Mouse (Mus musculus): ENCODE results near the gene Abhd4.

Gene Abhd4

DNA sequence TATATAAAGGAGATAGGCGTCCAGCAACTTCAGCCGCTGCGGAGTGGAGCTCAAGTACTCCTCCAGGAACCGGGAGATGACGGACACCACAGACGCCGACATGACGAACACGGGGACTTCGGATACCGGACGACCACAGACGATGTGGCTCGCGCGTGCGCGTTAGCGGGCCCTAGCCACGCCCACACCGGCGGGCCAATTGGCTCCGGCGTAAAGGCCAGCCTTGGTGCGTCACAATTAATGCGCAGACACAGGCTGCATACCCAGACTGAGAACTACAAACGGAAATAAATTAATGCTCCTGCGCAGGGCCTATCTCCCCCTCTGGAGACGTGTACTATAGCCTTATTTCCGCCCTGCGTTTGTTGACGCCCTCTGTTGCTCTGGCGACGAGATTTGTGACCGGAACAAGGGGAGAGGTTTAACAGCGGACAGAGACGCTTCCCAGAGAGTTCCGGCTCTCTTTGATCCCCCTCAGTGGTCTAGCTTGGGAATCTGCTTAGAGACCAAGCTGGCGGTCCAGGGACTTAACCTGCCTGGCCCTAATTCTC lies at the start of gene Abhd4, which contains the start of gene Dad1:
TSS of gene Abhd4 (plus strand) at position 448 of the 551 bp plus-strand sequence.
TSS of gene Dad1 (minus strand) at position 364 of the 551 bp plus-strand sequence.
- peak; percentile 99 for DNase-seq

- no peak for DNase-seq
These were observed 49.7 kb upstream of the Abhd4 start for GRCm38 (mm10) chr14:54204311-54204710.

DNA sequence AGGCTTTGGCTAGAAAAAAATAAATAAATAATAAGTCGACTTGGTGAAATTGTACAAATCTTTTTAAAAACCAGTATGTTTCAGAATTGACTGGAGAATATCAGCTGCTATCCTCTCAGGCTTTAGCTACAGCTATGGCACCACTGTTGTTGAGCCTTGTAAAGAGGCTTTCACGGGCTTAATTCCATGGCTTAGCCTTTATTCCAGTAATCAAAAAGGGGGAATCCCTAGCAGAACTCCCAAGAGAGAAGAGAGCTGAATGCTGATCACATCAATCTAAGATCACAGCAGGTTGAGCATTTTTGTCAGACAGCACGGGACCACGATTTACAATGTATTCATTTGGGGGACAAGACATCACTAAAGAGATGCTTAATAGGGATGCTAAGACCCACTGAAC lies 49.2 kb upstream of the Abhd4 start:
- DNase-seq: no peak

DNA sequence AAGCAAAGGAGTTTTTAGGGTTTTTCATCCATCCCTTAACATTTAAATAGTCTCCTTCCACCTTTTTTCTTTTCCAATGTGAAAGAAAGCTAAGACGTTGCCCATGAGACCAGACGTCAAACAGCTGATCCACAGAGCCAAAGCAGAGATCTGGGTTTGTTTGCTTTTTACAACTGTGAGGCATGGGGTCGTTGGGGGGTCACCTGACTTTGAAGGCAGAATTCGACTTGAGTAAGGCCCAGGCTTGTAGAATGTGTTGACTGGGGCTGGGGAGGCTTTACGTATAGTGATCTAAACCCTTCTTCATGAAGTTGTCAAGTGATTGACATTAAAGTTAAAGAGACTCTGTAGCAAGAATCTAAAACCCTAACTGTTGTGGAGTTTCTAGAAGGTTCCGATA lies 48.1 kb upstream of the Abhd4 start:
- DNase-seq: no peak

GRCm38 (mm10) chr14:54206309-54206708 lies 47.7 kb upstream of the Abhd4 start:
- no peak for DNase-seq

DNA sequence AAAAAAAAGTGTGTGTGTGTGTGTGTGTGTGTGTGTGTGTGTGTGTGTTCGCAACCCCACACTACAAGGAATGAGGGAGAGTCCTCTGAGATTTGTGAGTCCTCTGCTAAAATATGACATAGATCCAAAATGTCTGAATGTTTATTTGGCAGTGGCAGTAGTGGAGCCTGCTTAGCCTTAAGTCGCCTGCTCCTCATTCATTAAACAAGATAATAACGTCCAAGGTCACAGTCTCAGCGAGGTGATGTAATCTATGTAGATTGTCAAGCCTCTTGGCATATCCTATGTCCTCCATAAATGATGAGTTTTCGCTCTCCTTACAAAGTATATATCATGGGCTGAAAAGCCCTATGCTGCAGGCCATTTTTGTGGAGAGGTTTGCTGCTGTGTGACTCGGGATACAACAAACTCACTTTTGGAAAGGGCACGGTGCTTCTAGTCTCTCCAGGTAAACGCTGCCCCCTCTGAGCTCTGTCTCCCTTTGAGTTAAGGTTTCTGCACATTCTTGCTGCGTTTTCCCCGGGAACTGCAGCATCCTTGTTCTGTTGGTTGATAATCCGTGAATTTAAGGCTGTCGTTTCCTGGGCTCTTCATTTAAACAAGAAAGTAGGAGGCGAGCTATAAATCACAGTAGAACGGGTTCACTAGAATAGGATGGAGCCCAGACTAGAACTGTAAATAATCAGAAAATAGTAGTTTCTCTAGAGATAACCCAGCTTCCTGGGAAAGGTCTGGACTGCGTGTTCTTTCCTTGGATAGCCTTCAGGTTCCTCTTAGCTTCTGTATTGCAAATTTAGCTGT lies 47.0 kb upstream of the Abhd4 start:
- no peak for DNase-seq

GRCm38 (mm10) chr14:54207924-54208323 lies 46.1 kb upstream of the Abhd4 start:
- no peak for DNase-seq

GRCm38 (mm10) chr14:54208741-54209140 lies 45.2 kb upstream of the Abhd4 start:
- no peak for DNase-seq

DNA sequence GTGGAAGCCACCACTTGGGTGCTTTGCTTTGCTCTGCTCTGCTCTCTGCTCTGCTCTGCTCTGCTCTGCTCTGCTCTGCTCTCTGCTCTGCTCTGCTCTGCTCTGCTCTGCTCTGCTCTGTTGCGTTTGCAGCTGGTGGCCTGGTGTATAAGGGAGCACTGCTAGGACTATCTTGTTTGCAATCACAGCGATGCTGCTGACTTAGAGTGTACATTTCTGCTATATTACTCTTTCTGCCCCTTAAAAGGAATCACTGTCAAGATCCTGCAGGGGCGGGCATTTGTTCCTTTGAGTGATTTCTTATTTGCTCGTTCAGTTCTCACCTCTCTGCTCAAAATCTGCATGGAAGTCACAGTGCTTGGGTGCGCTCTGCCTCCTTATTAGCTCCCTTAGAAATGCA lies 44.1 kb upstream of the Abhd4 start:
- no peak for DNase-seq

- no peak for DNase-seq
These were observed 43.6 kb upstream of the Abhd4 start for GRCm38 (mm10) chr14:54210401-54210800.

GRCm38 (mm10) chr14:54211199-54211598 lies 42.8 kb upstream of the Abhd4 start:
- DNase-seq: no peak

GRCm38 (mm10) chr14:54211755-54212154 lies 42.2 kb upstream of the Abhd4 start:
- DNase-seq: no peak

- DNase-seq: no peak
These were observed 40.3 kb upstream of the Abhd4 start for GRCm38 (mm10) chr14:54213734-54214133.

DNA sequence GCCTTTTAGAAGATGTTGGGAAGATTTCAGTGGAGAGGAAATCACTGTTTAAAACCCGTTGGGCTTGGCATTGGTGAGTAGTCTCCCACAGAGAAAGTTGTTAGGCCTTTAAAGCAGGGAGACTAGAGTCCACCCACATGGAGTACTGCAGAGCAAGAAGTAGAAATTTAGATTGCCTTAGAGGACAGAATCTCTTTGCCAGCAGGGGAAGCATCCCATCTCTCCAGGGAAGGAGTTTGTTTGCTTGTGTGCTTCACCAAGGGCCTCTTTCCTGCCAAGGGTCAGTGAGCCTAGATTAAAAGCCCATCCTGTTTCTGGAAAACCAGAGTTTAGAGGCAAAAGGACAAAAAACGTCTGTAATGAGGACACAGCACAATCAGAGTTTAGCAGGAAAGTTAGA lies 39.5 kb upstream of the Abhd4 start:
- DNase-seq: peak; percentile 29

- DNase-seq: peak; percentile 32
These were observed 39.1 kb upstream of the Abhd4 start for GRCm38 (mm10) chr14:54214901-54215300.

DNA sequence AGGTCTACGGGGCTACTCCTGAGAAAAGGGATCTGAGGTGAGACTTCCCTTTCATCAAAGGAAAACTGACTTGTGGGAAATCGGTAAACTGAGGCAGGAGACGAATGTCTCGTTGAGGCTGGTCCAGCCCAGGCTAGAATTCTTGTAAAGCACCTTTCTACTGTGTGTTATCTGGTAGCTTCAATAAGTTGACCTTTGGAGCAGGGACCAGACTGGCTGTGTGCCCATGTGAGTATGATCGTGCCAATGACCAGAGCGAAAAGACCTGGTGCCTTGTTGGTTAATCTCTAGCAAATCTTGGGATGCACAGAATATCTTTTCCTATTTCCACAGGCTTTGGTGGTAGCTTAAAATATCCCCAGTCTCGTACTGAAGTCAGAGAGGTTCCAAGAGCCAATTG lies 37.9 kb upstream of the Abhd4 start:
- DNase-seq: peak; percentile 58

DNA sequence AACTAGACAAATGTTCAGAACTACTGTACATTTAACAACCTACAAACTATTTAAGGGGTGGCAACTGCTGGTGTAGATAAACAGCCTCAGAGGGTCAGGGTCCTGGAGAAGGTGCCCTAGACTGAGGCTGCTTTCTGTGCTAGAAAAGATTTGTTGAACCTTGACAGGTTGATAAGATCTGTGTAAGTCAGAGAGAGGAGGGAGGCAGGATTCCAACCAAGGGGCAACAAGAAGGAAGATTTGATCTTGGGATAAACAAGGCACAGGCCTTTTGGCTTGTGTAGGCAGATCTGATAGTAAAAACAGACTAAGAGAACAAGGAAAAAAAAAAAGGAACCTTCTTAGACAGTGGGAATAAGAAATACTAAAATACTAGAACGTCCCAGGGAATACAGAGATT lies 35.8 kb upstream of the Abhd4 start:
- DNase-seq: no peak

DNA sequence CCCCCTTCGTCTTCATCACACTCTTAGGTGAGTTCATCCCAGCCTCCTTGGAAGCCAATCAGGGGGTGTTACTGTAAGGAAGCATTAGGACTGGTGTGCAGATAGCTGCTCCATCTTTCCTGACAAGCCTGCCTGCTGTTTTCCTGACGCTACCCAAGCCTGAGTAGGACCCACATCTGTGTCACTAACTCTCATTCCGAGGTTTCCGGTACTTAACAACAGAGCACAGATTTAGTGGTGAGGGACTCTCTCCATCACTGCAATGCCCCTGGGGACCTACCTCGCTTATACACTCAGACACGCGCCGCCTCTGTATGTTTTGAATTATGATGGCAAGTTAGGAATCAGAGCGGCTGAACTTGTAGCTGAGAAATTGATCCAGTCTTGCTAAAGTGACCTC lies 35.3 kb upstream of the Abhd4 start:
- DNase-seq: no peak

GRCm38 (mm10) chr14:54219256-54219655 lies 34.7 kb upstream of the Abhd4 start:
- no peak for DNase-seq

DNA sequence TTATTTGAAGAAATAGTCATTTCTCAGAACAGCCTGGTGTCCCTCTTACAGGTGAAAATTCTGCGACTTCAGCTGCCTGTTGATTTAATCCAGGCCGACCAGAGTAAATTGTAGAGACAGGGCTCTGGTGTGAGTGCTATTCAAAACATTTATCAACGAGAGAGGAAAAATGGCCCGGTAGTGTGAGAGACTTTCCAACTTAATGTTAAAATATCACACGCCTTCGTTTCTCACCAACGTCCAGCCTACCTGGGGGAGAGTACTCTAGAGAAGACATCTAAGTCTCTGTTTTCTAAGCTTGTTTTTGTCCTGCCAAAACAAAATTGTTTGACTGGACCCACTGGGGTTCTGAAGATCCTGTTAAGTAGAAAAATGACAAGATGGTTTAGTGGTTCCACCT lies 34.1 kb upstream of the Abhd4 start:
- DNase-seq: no peak

- no peak for DNase-seq
These were observed 33.1 kb upstream of the Abhd4 start for GRCm38 (mm10) chr14:54220726-54221494.

DNA sequence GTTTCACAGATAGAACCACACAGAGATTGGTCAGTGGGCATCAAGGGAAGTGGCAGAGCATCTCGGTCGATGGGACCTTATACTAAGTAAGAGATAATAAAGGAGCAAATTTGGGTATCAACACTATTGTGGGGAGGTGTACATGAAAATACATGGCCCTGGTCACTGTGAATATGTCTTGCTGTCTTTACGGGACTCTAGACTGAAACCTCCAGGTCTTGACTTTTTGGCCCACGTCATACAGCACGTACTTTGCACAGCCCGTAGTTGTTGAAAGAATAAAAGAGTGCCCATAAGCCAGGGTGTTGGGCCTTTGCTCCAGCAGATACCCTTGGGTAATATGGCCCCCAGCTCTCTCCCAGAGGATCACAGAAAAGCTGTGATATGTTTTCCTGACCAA lies 32.3 kb upstream of the Abhd4 start:
- no peak for DNase-seq

GRCm38 (mm10) chr14:54222289-54222727 lies 31.7 kb upstream of the Abhd4 start:
- no peak for DNase-seq

Measured in kidney, postnatal 10 days (tissue).